Mouse (Mus musculus): Measurements from ENCODE around the gene Pnkd. TPM values are rescaled to one million over a fixed set of nuclear protein-coding genes. Genes with fewer than 3 reads are reported as not detected.

The Pnkd gene
- total and polyA plus RNA-seq, 3 experiments: 27.7 to 186 (median 30.5) TPM

DNA sequence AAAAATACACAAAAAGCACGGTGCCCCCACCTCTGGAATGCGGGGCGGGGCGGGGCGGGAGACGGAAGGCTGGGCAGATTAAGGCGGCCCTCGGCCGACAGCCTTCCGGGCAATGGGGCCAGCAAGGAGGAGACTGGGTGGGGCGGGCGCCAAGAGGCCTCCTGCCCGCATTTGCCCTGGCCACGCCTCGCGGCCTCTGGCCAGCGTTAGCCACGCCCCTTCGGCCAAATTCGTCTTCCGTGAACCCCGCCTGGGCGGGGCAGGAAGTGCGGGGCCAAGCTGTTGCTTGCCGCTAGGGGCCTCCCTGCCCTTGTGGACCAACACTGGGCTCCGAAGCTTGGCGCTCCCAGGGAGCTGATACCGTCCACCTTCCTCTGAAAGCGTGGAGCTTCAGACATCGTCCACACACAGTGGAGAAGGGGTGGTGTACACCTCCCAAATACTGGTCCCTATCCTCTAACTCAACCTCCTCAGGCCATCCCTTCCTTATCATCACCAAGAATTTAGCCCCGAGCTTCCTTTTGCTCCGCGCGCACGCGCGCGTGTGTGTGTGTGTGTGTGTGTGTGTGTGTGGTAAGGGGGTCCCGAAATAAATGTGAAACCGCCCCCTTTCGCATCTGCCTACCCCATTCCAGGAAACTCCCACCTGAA, 112.7 kb downstream of the Pnkd start:
- Histone ChIP-seq H3K27me3 (ENCODE audit: insufficient read depth, low read length) (no peaks in the 10 kb centered on the region), H3K4me1 (ENCODE audit: insufficient read depth, low read depth, low read length) (peaks cover 81% of the 10 kb centered on the region), H3K36me3 (replicated peaks) (peaks cover 30% of the 10 kb centered on the region), H3K4me3 (ENCODE audit: low read depth, low read length) (peak overlapping the region; percentile 69), H3K9me3 (replicated peaks) (peaks cover 2% of the 10 kb centered on the region; the same call in 1 of the 2 replicates)
- peak; percentile 80 for DNase-seq (ENCODE audit: low spot score)
- TF ChIP-seq POLR2AphosphoS5 (IDR thresholded peaks at IDR 0.05; ENCODE audit: insufficient replicate concordance, low read depth, low read length) (peak; percentile 92), GATA1 (IDR thresholded peaks at IDR 0.05; ENCODE audit: borderline replicate concordance, low read length) (no peak), CTCF (IDR thresholded peaks at IDR 0.05; ENCODE audit: low read depth, low read length) (peak; percentile 41; the same call in 1 of the 2 replicates), TAL1 (conservative IDR thresholded peaks at IDR 0.05; ENCODE audit: low read depth, low read length) (no peak), GATA2 (IDR thresholded peaks at IDR 0.05; ENCODE audit: borderline replicate concordance, low read depth, low read length) (no peak)
- peak; percentile 77 for ATAC-seq (ENCODE audit: extremely low read depth, insufficient number of reproducible peaks, low FRiP score, poor library complexity, severe bottlenecking)

- no peak for ATAC-seq (ENCODE audit: extremely low read depth, insufficient number of reproducible peaks, low FRiP score, poor library complexity, severe bottlenecking)
- H3K4me1 ChIP-seq (ENCODE audit: insufficient read depth, low read depth, low read length): peaks cover 78% of the 10 kb centered on the region
- no peak for DNase-seq (ENCODE audit: low spot score)
- H3K9me3 ChIP-seq (replicated peaks): peaks cover 2% of the 10 kb centered on the region; the same call in 1 of the 2 replicates
- peak overlapping the region; percentile 69 for H3K4me3 ChIP-seq (ENCODE audit: low read depth, low read length)
- no peaks in the 10 kb centered on the region for H3K27me3 ChIP-seq (ENCODE audit: insufficient read depth, low read length)
- peaks cover 27% of the 10 kb centered on the region for H3K36me3 ChIP-seq (replicated peaks)
- TF ChIP-seq POLR2AphosphoS5 (IDR thresholded peaks at IDR 0.05; ENCODE audit: insufficient replicate concordance, low read depth, low read length): peak; percentile 1; the same call in 1 of the 2 replicates
- TF ChIP-seq GATA1 (IDR thresholded peaks at IDR 0.05; ENCODE audit: borderline replicate concordance, low read length): no peak
- TF ChIP-seq CTCF (IDR thresholded peaks at IDR 0.05; ENCODE audit: low read depth, low read length): peak; percentile 46; the same call in 1 of the 2 replicates
Measured at GRCm38 (mm10) chr1:74397919-74398451, 113.3 kb downstream of the Pnkd start.

GRCm38 (mm10) chr1:74400531-74400930, 115.8 kb downstream of the Pnkd start:
- peaks cover 2% of the 10 kb centered on the region; the same call in 1 of the 2 replicates for H3K9me3 ChIP-seq (replicated peaks)
- peaks cover 2% of the 10 kb centered on the region for H3K36me3 ChIP-seq (replicated peaks)
- TF ChIP-seq CTCF (IDR thresholded peaks at IDR 0.05; ENCODE audit: low read depth, low read length) (no peak), GATA2 (IDR thresholded peaks at IDR 0.05; ENCODE audit: borderline replicate concordance, low read depth, low read length) (no peak), POLR2AphosphoS5 (IDR thresholded peaks at IDR 0.05; ENCODE audit: insufficient replicate concordance, low read depth, low read length) (no peak), TAL1 (conservative IDR thresholded peaks at IDR 0.05; ENCODE audit: low read depth, low read length) (no peak), GATA1 (IDR thresholded peaks at IDR 0.05; ENCODE audit: borderline replicate concordance, low read length) (no peak)
- DNase-seq (ENCODE audit: low spot score): no peak
- H3K27me3 ChIP-seq (ENCODE audit: insufficient read depth, low read length): no peaks in the 10 kb centered on the region; the same call in 1 of the 2 replicates
- peaks cover 63% of the 10 kb centered on the region for H3K4me1 ChIP-seq (ENCODE audit: insufficient read depth, low read depth, low read length)
- H3K4me3 ChIP-seq (ENCODE audit: low read depth, low read length): no peak overlapping the region
- ATAC-seq (ENCODE audit: extremely low read depth, insufficient number of reproducible peaks, low FRiP score, poor library complexity, severe bottlenecking): no peak

DNA sequence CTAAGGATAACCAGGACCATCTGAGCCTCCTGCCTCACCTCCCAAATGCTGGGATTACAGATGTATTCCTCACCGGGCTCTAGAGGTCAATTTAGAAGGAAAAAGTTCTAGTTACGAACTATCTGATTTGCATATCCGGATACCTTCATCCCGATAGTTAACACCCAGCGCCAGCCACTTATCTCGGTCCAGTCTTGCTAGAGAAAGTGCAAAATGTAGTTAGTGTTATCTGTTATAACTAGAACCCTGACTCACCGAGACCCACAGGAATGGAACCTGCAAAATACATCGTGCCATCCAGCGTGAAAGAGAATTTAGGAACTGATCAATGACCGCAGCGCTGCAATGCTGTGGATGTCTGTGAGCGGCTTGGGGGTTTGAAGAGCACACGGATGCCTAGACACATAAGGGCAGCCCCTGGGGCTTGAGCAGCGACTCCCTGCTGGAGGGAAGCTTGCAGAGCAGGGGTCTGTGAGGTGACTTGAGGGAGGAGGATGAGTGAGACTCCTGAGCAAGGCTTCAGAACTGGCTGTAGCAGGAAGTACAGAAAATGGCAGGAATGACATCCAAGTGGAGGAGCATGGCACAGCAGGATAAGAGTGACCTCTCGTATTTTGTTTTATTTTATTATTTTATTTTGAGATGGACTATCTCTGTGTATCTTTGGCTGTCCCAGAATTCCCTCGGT, 116.4 kb downstream of the Pnkd start:
- TF ChIP-seq TAL1 (conservative IDR thresholded peaks at IDR 0.05; ENCODE audit: low read depth, low read length): no peak
- TF ChIP-seq POLR2AphosphoS5 (IDR thresholded peaks at IDR 0.05; ENCODE audit: insufficient replicate concordance, low read depth, low read length): no peak
- TF ChIP-seq GATA2 (IDR thresholded peaks at IDR 0.05; ENCODE audit: borderline replicate concordance, low read depth, low read length): no peak
- Histone ChIP-seq H3K27me3 (ENCODE audit: insufficient read depth, low read length) (no peaks in the 10 kb centered on the region; the same call in 1 of the 2 replicates), H3K4me3 (ENCODE audit: low read depth, low read length) (peak overlapping the region; percentile 15; the same call in 1 of the 2 replicates), H3K4me1 (ENCODE audit: insufficient read depth, low read depth, low read length) (peaks cover 65% of the 10 kb centered on the region), H3K9me3 (replicated peaks) (0 out of 2 replicates have a peak, but pooled peaks cover 2% of the 10 kb centered on the region), H3K36me3 (replicated peaks) (no peaks in the 10 kb centered on the region)
- no peak for DNase-seq (ENCODE audit: low spot score)
- no peak for ATAC-seq (ENCODE audit: extremely low read depth, insufficient number of reproducible peaks, low FRiP score, poor library complexity, severe bottlenecking)

Other genes with a start within 250 kb of the Pnkd start
- gene Tns1, start 160.5 kb upstream of the Pnkd start, total RNA-seq (2014; fragmentation: Nextera tagmentation): 0.73 and 27.2 TPM in 2 replicates
- 1.0 and 1.7 TPM in 2 replicates for gene Tns1, start 160.5 kb upstream of the Pnkd start, total RNA-seq (2017)
- gene Tns1, start 160.5 kb upstream of the Pnkd start, polyA plus RNA-seq (2012): 0.55 and 0.76 TPM in 2 replicates
- not detected in 2 replicates for gene Rufy4, start 159.4 kb upstream of the Pnkd start, total RNA-seq (2014; fragmentation: Nextera tagmentation)
- 0.05 TPM in 1 of 2 replicates, not detected in the other for gene Rufy4, start 159.4 kb upstream of the Pnkd start, total RNA-seq (2017)
- not detected in 2 replicates for gene Rufy4, start 159.4 kb upstream of the Pnkd start, polyA plus RNA-seq (2012)
- gene Cxcr2, start 130.9 kb upstream of the Pnkd start, total RNA-seq (2014; fragmentation: Nextera tagmentation): not detected in 2 replicates
- gene Cxcr2, start 130.9 kb upstream of the Pnkd start, total RNA-seq (2017): 0.16 and 0.17 TPM in 2 replicates
- gene Cxcr2, start 130.9 kb upstream of the Pnkd start, polyA plus RNA-seq (2012): not detected in 2 replicates
- not detected in 2 replicates for gene Cxcr1, start 90.3 kb upstream of the Pnkd start, total RNA-seq (2014; fragmentation: Nextera tagmentation)
- gene Cxcr1, start 90.3 kb upstream of the Pnkd start, total RNA-seq (2017): 0.23 and 0.71 TPM in 2 replicates
- gene Cxcr1, start 90.3 kb upstream of the Pnkd start, polyA plus RNA-seq (2012): not detected in 2 replicates
- gene Arpc2, start 48.8 kb upstream of the Pnkd start, total RNA-seq (2014; fragmentation: Nextera tagmentation): 876 and 934 TPM in 2 replicates
- 647 and 716 TPM in 2 replicates for gene Arpc2, start 48.8 kb upstream of the Pnkd start, total RNA-seq (2017)
- 746 and 964 TPM in 2 replicates for gene Arpc2, start 48.8 kb upstream of the Pnkd start, polyA plus RNA-seq (2012)
- not detected in 2 replicates for gene Gpbar1, start 6.4 kb upstream of the Pnkd start, total RNA-seq (2014; fragmentation: Nextera tagmentation)
- gene Gpbar1, start 6.4 kb upstream of the Pnkd start, total RNA-seq (2017): 0.11 TPM in 1 of 2 replicates, not detected in the other
- gene Gpbar1, start 6.4 kb upstream of the Pnkd start, polyA plus RNA-seq (2012): not detected in 2 replicates
- 54.8 and 63.5 TPM in 2 replicates for gene Aamp, start 192 bp upstream of the Pnkd start, total RNA-seq (2014; fragmentation: Nextera tagmentation)
- 127 and 129 TPM in 2 replicates for gene Aamp, start 192 bp upstream of the Pnkd start, total RNA-seq (2017)
- 250 and 265 TPM in 2 replicates for gene Aamp, start 192 bp upstream of the Pnkd start, polyA plus RNA-seq (2012)
- 18.7 and 19.8 TPM in 2 replicates for gene Tmbim1, start 20.7 kb downstream of the Pnkd start, total RNA-seq (2014; fragmentation: Nextera tagmentation)
- 19.7 and 26.0 TPM in 2 replicates for gene Tmbim1, start 20.7 kb downstream of the Pnkd start, total RNA-seq (2017)
- gene Tmbim1, start 20.7 kb downstream of the Pnkd start, polyA plus RNA-seq (2012): 110 and 115 TPM in 2 replicates
- not detected in 2 replicates for gene Catip, start 77.2 kb downstream of the Pnkd start, total RNA-seq (2014; fragmentation: Nextera tagmentation)
- gene Catip, start 77.2 kb downstream of the Pnkd start, total RNA-seq (2017): 0.27 TPM in 1 of 2 replicates, not detected in the other
- not detected in 2 replicates for gene Catip, start 77.2 kb downstream of the Pnkd start, polyA plus RNA-seq (2012)
- not detected in 2 replicates for gene Slc11a1, start 90.3 kb downstream of the Pnkd start, total RNA-seq (2014; fragmentation: Nextera tagmentation)
- gene Slc11a1, start 90.3 kb downstream of the Pnkd start, total RNA-seq (2017): 0.23 and 0.60 TPM in 2 replicates
- gene Slc11a1, start 90.3 kb downstream of the Pnkd start, polyA plus RNA-seq (2012): not detected in 2 replicates
- gene Ctdsp1, start 106.6 kb downstream of the Pnkd start, total RNA-seq (2014; fragmentation: Nextera tagmentation): 154 and 171 TPM in 2 replicates
- 64.6 and 66.4 TPM in 2 replicates for gene Ctdsp1, start 106.6 kb downstream of the Pnkd start, total RNA-seq (2017)
- gene Ctdsp1, start 106.6 kb downstream of the Pnkd start, polyA plus RNA-seq (2012): 272 and 321 TPM in 2 replicates
- gene Vil1, start 124.4 kb downstream of the Pnkd start, total RNA-seq (2014; fragmentation: Nextera tagmentation): 0.29 and 0.68 TPM in 2 replicates
- 0.29 and 1.1 TPM in 2 replicates for gene Vil1, start 124.4 kb downstream of the Pnkd start, total RNA-seq (2017)
- 0.11 and 0.35 TPM in 2 replicates for gene Vil1, start 124.4 kb downstream of the Pnkd start, polyA plus RNA-seq (2012)
- gene Cnot9, start 221.1 kb downstream of the Pnkd start, total RNA-seq (2014; fragmentation: Nextera tagmentation): 158 and 183 TPM in 2 replicates
- gene Cnot9, start 221.1 kb downstream of the Pnkd start, total RNA-seq (2017): 87.5 and 89.6 TPM in 2 replicates
- gene Cnot9, start 221.1 kb downstream of the Pnkd start, polyA plus RNA-seq (2012): 35.9 and 37.1 TPM in 2 replicates

Measured in G1E (cell line).